Mouse (Mus musculus): ENCODE results near the gene Gm17361. TPM values are rescaled to one million over a fixed set of nuclear protein-coding genes. Genes with fewer than 3 reads are reported as not detected.
"Not testable (repeated sequence)": the region's sequence is repeated elsewhere in the genome, so short reads cannot be mapped to it uniquely, and the experiment has no call there.

Gm17361 gene
- not detected in 2 replicates for total RNA-seq (2015; ENCODE audit: low replicate concordance)
- not detected in 2 replicates for total RNA-seq (2017; ENCODE audit: low replicate concordance)

- not testable (repeated sequence) for ATAC-seq (replicated peaks; ENCODE audit: low FRiP score, poor library complexity, severe bottlenecking)
These were observed at the start of gene Gm17361 for GRCm38 (mm10) chrX:125003863-125004262. TSS of gene Gm17361 (plus strand) at chrX:125004163.
